Mouse (Mus musculus) heart, adult 9 months (tissue): ENCODE results near the gene Plxnb2.

Experiments used
- DNase-seq, 2 experiments: peaks; one replicate each; pipeline ENCODE4 v3.0.0; 2022; ENCODE audit warnings: low spot score in 2 of 2

The Plxnb2 gene

DNA sequence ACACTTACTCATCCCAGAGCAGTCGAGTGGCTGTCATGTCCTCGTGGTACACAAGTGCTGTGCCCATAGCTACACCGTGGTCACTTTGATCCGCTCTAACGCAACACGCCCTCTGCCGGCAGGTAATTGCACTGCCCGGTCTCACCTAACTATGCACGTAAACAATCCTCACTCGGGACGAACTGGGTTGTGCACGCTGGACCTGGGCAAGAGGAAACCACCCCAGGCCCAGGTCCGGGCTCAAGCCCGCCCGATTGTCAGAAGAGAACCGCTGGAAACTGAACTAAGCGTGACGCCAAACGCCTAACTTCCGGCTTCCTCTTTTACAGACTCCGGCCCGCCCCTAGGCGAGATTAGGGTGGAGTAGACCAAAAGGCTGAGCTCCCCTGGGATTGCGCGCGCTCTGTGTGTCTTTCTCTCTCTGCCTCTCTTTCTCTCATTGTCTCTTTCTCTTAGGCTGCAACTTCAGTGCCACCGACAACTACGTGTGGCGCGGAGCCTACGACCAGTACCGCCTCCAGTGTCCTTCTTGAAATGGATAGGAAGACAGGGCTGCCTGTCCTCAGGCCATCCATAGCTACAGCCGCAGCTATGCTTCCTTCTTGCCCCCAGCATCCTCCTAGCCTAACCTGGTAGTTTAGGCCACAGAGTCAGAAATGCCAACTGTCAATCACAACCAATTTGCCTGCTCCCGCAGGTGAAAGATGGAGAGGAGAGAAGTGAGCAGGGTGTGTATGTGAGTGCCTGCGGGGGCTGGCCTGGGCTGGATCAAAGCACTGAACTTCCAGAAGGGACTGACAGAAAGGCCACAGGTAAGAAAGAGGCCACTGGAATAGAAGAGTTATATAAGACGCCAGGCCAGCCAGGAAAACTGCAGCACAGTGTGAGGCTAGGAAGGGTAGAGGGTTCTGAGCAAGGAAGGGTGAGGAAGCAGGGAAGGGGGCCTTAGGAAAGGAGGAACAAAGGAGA lies 51.9 kb downstream of the Plxnb2 start, which contains the start of gene Hdac10:
Hdac10 (minus strand) TSS at position 319 of the 969 bp plus-strand sequence.
- DNase-seq = peak; percentile 88 to 92

DNA sequence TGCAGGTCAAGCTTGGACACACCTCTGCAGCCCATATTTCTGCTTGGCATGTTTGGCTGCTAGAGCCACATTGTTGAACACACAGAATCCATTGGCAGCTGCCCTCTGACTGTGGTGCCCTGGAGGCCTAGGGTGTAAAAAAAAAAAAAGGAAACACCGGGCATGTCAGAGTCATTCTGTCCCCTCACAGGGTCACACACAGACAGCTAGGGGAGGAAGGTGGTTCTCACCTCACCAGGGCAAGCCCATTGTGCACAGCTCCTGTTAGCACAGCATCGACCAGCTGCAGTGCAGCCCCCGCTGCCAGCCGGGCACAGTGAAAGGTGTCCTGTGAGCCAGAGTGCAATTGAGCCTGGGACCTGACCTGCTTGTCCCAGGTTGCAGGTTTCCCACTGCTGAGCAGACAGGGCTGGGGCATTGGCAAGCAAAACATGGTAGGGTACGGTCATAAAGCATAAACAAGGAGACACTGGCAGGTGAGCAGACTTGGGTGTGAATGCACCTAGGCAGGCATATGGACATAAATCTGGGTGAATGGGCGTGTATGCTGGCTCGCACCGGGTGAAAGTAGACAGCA lies 53.1 kb downstream of the Plxnb2 start:
- DNase-seq = no peak

DNA sequence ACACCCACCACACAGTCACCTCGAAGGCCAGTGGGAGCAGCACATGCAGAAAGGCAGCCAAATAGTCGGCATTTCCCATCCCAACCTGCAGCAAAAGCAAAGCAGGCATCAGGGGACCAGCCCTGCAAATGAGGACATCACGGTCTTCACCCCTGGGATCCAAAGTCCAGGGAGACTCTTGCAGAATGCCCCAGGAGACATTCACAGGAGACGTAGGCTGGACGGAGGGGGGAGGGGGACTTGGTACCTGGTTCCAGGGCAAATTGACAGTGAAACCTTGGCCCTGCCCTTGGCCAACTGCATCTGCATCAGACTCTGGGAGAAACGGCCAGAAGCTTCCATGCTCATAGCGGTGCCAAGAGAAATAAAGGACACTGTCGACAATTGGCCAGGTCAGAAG lies 54.0 kb downstream of the Plxnb2 start:
- DNase-seq = no peak

DNA sequence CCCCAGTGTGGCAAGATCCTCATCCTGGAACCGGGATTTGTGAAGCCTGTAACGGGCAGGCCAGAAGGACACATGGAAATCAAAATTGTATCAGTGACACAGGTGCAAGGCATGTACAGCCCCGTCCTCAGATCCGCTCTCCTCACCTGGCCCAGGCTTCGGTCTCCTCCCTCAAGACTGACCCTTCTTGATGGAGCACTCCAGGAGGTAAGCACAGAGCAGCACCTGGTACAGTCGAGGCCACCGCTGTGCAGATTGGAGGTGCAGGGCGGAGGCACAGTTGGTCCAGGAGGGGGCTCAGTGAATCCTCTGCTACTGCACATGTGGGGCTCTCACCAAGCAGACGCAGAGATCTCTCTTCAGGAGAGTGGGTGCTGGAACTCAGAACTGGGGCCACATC lies 55.2 kb downstream of the Plxnb2 start:
- no peak for DNase-seq

DNA sequence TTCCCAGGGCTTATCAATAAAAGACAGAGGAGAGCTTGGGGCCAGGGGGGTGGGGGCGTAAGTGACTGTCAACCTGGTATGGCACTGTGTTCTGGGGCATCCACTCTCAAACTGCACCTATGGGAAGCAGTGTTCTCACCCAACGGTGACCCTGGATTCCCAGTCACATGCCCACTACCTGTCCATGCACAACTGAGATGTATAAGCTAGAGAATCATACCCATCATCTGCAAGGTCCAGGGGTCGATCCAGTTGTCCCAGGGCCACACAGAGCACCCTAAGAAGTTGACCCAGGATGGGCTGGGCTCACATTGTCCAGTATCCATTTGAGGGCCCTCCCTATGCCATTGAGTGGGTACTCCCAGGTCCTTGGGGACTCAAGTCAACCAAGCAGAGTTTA lies 56.3 kb downstream of the Plxnb2 start:
- DNase-seq = no peak

DNA sequence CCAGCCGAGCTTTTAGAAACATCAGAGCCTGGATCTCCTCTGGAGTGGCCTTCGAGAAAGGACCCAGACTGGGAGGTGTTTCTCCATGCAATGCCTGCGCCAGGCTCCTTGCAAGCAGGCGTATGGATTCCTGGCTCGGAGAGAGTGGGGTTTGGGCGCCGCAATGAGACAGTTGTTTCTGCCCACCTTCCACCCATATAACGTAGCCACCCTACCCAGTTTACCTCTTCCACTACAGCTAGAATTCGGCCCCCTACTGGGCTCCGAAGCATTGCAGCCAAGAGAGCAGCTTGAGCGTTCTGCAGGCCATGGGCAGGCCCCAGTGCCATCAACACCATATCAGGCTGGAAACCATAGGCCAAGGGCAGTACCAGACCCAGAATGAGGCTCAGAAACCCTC lies 57.0 kb downstream of the Plxnb2 start:
- no peak for DNase-seq

DNA sequence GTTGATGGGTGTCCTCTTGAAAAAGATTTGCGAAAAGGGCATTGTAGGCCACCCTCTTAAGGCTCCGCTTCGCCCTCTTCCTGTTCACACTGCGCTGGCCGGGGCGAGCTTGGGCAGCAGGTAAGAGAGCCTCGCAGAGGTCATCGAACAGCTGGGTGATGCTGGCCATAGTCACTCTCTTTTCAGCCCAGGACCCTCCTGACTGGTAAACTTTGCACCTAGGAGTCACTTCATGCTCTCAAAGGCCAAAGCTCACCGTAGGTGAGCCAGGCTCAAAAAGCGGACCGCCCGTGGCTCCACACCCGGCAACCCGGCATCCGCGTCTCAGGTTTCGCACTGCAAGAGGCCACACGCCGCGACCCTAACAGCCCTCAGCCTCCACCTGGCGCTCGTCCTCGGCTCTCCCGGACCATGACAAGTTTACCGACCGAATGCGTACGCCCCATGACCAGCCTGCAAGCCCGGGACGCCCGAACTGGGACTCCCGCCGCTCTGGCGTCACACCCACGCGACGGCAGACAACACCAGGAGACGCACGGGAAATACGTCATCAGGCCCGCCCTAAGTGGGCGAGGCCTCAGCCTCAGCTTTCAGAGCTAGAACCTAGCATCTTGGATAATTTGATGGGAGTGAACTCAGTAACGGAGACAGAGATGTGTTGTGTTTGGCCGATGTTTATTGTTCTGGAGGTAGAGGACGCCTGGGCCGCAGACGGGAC lies 57.8 kb downstream of the Plxnb2 start, which contains the start of gene Tubgcp6:
Tubgcp6 (minus strand) TSS at position 464 of the 718 bp plus-strand sequence.
- peak; percentile 89 to 94 for DNase-seq

DNA sequence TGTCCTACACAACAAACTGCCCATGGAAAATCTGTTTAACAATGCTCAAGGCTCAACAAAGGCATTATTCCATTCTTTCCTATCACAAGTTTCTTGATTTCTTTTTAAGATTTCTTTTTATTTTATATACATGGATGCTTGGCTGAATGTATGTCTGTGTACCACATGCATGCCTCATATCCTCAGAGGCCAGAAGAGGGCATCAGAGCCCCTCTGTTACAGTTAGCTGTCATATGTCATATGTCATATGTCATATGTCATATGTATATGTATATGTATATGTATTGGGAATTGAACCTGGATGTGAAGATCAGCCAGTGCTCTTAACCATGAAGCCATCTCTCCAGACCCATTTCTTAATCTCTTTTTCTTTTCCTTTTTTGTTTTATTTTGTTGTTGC lies 62.6 kb downstream of the Plxnb2 start:
- DNase-seq = no peak

DNA sequence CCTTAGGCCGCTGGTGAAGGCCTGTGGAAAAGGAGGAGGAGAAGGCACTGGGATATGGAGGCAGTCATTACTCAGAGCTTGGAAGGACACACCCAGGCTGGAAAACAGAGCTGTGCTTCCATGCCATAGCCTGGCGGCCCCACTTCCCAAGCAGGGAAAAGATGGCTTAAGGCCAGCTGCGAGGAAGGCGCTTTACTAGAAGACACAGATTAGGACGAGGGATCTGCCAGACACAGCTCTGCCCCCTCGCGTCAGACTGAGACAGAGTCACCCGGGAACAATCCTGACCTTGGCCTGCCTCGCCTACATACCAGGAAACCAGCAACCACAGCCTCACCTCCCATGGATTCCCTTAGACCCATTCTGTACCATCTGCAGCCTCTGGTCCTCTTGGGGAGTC lies 70.4 kb downstream of the Plxnb2 start:
- DNase-seq = no peak

DNA sequence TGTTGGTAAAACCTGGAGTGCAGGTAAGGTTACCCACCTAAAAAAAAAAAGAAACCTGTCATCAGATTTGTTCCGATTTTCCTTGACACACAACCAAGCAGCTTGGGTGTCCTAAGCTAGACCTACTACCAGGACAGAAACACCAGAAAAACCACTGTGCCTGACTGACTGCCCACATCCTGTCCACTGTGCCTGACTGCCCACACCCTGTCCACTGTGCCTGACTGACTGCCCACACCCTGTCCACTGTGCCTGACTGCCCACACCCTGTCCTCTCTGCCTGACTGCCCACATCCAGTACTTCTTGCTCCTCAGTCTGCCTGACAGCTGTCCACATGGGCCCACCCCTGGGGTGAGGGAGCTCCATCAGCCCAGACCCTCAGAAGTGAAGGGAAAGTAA lies 73.6 kb downstream of the Plxnb2 start:
- no peak for DNase-seq

DNA sequence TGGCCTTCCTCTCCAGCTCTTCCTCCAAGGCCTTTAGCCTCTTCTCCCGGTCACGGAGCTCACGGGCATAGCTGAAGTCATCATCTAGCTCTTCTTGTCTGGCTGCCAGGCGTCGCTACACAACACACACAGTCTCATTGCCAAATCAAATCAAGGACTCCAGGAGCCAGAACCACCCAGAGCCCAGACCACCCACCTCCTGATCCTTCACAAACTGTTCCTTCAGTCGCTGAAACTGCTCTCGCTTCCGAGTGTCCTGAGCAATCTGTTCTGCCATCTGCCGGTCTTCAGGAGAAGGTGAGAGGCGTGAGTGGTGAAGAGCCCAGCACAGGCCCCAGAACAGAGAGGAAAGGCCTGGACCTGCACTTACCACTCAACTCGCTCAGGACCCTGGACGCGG lies 74.5 kb downstream of the Plxnb2 start:
- no peak for DNase-seq
